In the genomic region with DNA sequence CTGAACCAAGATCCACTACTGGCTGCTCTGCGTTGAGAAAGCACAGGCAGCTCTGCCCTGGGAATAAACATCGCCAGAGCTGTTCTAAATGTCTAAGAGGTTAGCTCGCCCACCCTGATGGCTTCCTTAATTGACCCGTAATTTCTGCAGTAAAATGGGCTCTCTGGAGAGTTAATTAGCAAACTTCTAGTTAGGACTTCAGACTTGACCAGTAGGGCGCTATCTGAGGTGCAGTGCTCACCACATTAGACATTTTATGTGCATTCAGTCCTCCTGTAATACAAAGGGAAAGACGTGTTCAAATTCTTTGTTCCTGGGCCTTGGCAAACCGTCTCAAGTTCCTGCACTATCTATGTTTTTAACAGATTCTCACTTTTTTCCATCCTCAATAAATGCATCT, we compare ENCODE assay signal across 13 mouse cellular contexts.
"Had no signal": no experiment of that assay in that cellular context is flagged by ENCODE, and none has a peak within 500 bp of the region (broad histone marks: within the 10 kb centered on the region; RNA-seq: fewer than 3 reads in every experiment).

No protein-coding gene starts in this region.

- H3K9ac ChIP-seq: kidney, embryonic 15.5 days; liver, embryonic 13.5 days; liver, postnatal 0 days; lung, embryonic 15.5 days; midbrain, embryonic 12.5 days had no signal

- H3K4me3 ChIP-seq: kidney, embryonic 15.5 days; liver, embryonic 13.5 days; lung, embryonic 15.5 days; megakaryocyte, embryonic 14.5 days; midbrain, embryonic 12.5 days had no signal

- H3K27ac ChIP-seq: kidney, embryonic 15.5 days; liver, embryonic 13.5 days; lung, embryonic 15.5 days; macrophage; midbrain, embryonic 12.5 days; stomach, postnatal 0 days had no signal

- DNase-seq: left cerebral cortex, postnatal 4 days; liver; liver, embryonic 13.5 days; liver, postnatal 0 days; lung, postnatal 14 days; thymus, postnatal 14 days had no signal

- H3K4me1 ChIP-seq: liver, embryonic 13.5 days; lung, embryonic 15.5 days; megakaryocyte, embryonic 14.5 days; midbrain, embryonic 12.5 days had no signal

- H3K4me2 ChIP-seq: kidney, embryonic 15.5 days; liver, embryonic 13.5 days; lung, embryonic 15.5 days; midbrain, embryonic 12.5 days had no signal

- ATAC-seq: intestine, embryonic 16.5 days; liver, postnatal 0 days had no signal

- H3K27me3 ChIP-seq: kidney, embryonic 15.5 days; liver, embryonic 13.5 days; lung, embryonic 15.5 days; megakaryocyte, embryonic 14.5 days; midbrain, embryonic 12.5 days had no signal

- H3K9me3 ChIP-seq: kidney, embryonic 15.5 days; liver, embryonic 13.5 days; lung, embryonic 15.5 days; megakaryocyte, embryonic 14.5 days; midbrain, embryonic 12.5 days had no signal

- H3K36me3 ChIP-seq: liver, embryonic 13.5 days; lung, embryonic 15.5 days had no signal
